Mouse (Mus musculus) heart, adult 9 months (tissue): Measurements from ENCODE around the gene Ntm.
A peak's percentile ranks its signal among the peaks of the same experiment; 100 is the strongest.

ENCODE experiments used
- DNase-seq, 2 experiments: peaks; one replicate each; pipeline ENCODE4 v3.0.0; 2022; ENCODE audit warnings: low spot score in 2 of 2

Gene Ntm

GRCm38 (mm10) chr9:29586381-29586770 lies 376.6 kb downstream of the Ntm start:
- DNase-seq = no peak

GRCm38 (mm10) chr9:29585746-29586380 lies 377.1 kb downstream of the Ntm start:
- peak in 1 of 2 experiments; percentile 6 for DNase-seq

DNA sequence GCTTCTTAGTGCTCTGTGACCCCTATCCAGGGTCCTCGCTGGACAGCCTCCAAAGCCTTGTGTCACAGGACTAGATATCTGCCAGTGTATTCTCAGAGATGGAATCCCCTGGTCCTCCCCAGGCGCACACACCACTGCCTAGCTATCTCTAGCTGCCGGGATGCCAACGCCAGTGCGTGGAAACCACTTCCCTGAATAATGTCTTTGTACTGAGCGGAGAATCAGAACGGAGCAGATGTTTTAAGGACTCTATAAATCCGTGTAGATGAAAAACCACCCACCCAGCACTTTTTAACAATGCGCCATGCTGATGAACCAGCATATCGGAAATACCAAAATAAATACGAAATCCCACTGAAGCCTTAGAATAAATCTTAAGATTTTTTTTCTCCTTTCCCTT lies 384.7 kb downstream of the Ntm start:
- DNase-seq = no peak

DNA sequence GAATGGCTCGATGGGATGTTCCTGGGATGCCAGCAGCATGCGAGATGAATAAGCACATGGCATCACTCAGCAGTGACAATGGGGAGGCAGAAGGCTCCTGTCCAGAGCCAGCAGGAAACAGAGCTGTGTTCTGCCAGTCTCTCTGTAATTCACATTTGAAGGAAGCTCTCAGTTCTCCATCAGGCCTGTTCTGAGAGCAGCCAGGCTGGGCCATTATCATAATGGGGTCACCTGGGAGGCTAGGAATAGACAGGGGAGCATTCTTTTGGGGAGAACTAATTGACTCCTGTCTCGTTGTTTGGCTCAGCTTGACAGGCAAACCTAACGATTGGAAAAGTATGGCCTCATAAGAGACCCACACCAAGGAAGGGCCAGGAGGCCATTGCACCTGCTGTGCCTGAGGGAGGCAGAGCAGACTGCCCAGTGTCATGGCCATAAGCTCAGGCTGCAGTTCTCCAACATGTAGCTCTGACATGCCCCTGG lies 386.8 kb downstream of the Ntm start:
- DNase-seq = no peak

DNA sequence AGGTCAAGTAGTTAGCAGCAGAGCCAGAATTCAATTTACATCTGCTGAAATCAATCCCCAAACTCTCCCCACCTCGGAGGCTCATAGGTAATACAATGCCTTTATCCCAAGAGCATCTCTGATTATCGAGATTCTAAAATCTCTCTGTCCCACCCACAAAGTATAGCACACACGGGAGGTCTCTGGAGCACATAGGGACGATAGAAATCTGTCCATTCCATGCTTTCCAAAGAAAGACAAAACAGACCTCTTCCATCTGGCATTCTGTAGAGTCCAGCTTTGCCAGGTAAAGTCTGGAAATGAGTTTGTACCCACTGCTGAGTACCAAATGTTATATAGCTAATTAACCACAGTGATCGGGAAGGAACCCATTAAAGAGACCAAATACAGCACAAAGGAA lies 388.4 kb downstream of the Ntm start:
- DNase-seq = no peak

GRCm38 (mm10) chr9:29568571-29568970 lies 394.4 kb downstream of the Ntm start:
- DNase-seq = no peak

GRCm38 (mm10) chr9:29562419-29563071 lies 400.4 kb downstream of the Ntm start:
- DNase-seq = no peak

- no peak for DNase-seq
These were observed 404.0 kb downstream of the Ntm start for GRCm38 (mm10) chr9:29558915-29559314.

GRCm38 (mm10) chr9:29550582-29550981 lies 412.4 kb downstream of the Ntm start:
- no peak for DNase-seq

DNA sequence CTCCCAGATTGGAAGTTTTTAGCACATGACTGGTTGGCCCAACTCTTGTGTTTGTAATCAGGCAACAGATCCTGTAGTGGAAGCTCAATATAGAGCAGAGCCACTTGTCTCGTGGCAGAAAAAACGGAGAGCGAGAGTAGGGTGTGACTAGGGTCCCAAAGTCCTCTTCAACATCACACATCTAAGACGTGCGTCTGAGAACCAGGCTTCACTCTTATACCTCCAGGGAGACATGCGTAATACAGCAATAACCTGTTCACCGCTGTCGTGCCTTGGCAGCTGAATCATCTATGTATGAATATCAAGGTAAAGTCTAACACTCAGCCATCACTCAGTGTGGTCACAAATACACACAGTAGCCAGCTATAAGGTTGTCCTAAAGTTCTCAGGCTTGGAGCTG lies 412.8 kb downstream of the Ntm start:
- no peak for DNase-seq

DNA sequence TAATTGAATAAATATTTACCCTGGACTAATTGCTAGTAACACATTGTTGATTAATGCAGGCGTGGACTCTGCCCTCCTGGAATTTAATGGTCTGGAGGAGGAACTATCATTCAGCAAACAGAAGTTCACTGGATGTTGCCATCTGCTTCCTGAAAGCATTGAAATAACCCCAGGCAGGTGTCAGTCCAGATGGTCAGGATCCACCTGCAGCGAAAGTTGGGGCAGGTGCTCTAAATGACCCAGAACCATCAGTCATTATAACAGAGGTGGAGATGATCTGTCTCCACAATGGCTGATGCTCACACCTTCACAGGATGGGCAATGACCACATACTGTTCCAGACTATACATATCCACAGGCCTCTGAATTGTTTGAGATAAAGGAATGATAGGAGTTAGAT lies 426.5 kb downstream of the Ntm start:
- no peak for DNase-seq

- no peak for DNase-seq
These were observed 428.2 kb downstream of the Ntm start for GRCm38 (mm10) chr9:29534773-29535172.

GRCm38 (mm10) chr9:29534304-29534703 lies 428.6 kb downstream of the Ntm start:
- DNase-seq = no peak

GRCm38 (mm10) chr9:29533556-29533955 lies 429.4 kb downstream of the Ntm start:
- DNase-seq = no peak

GRCm38 (mm10) chr9:29531147-29531917 lies 431.6 kb downstream of the Ntm start:
- DNase-seq = no peak

DNA sequence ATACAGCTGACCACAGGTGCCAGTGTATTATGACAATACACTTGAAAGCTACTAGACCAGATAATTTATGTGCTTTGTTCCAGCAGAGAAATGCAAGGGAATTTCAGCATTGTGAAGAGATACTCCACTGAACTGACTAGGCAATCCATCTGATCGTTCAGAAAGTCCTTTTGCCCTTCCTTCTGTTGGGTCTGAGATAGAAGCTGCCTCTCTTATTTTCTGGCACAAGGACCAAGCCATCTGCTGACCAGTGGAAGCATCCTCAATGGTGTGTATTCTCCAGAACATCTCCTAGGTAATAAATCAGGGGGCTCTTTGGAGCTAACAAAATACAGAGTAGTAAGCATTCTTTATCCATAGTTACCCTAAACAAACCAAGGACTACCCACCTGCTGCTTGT lies 438.8 kb downstream of the Ntm start:
- DNase-seq = no peak

GRCm38 (mm10) chr9:29523221-29523620 lies 439.7 kb downstream of the Ntm start:
- DNase-seq = no peak

GRCm38 (mm10) chr9:29519181-29519580 lies 443.8 kb downstream of the Ntm start:
- DNase-seq = no peak

- DNase-seq = no peak
These were observed 446.3 kb downstream of the Ntm start for GRCm38 (mm10) chr9:29516688-29517087.

DNA sequence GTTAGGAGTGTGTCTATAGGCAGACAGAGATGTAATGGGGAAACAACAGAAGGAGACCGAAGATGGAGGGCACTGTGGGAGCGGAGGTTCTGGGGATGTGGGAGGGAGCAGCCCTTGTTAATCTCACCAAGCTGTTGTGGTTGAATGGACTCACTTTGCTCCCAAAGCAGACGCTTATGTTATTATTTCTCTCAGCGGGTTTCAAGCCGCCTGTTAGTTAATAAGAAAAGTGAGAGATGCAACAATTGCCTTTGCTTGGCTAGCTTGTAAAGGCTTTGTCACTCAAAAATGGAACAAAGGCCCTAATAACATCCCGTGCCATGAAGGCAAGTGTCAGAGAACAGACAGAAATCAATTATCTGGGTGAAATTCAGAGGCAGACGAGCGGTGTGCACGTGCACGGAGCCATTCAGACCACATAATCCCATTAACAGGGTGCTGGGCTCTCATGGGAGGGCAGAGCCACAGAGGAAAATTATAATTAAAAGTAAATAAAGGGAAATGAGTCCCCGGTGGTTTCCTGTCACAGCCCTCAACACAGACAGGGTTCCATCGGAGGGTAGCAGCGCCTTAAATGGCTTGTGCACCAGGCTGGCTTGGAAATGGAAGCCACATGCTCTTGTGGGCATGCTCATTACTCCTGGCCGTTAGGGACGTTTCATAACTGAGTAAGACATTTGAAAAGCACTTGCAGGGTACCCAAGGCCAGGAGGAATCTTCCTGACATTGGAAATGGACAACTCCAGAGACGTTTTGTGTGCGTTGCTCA lies 448.2 kb downstream of the Ntm start:
- no peak for DNase-seq

- no peak for DNase-seq
These were observed 466.9 kb downstream of the Ntm start for GRCm38 (mm10) chr9:29496002-29496401.

- no peak for DNase-seq
These were observed 480.7 kb downstream of the Ntm start for GRCm38 (mm10) chr9:29482272-29482671.
